17 mouse cellular contexts compared by ENCODE assay signal in genomic region chr17:28138013-28138412, GRCm38 (mm10). TPM values are rescaled to one million over a fixed set of nuclear protein-coding genes. Genes with fewer than 3 reads are reported as not detected.
"Had no signal": no experiment of that assay in that cellular context is flagged by ENCODE, and none has a peak within 500 bp of the region (broad histone marks: within the 10 kb centered on the region; RNA-seq: fewer than 3 reads in every experiment).

No protein-coding gene starts in this region.

- H3K4me2 ChIP-seq: liver, embryonic 13.5 days; midbrain, embryonic 11.5 days; stomach, embryonic 15.5 days had no signal

- H3K9ac ChIP-seq: liver, embryonic 13.5 days; stomach, embryonic 15.5 days had no signal

- H3K27ac ChIP-seq: left cerebral cortex, adult 2 months; liver, embryonic 13.5 days; stomach, embryonic 15.5 days had no signal

- DNase-seq: kidney, postnatal 10 days; kidney, postnatal 36 days; layer of hippocampus, postnatal 36 days; liver, embryonic 13.5 days; lung, adult 2 months; lung, postnatal 14 days; lung, postnatal 4 days; midbrain, embryonic 14.5 days; right cerebral cortex, adult 18-20 months; right cerebral cortex, postnatal 14 days; right cerebral cortex, postnatal 4 days; spleen, adult 18-20 months; thymus, postnatal 25 days had no signal

- H3K9me3 ChIP-seq: liver, embryonic 13.5 days; stomach, embryonic 15.5 days had no signal

- H3K36me3 ChIP-seq: liver, embryonic 13.5 days; stomach, embryonic 15.5 days had no signal

- H3K4me3 ChIP-seq: left cerebral cortex, adult 2 months; liver, embryonic 13.5 days; stomach, embryonic 15.5 days had no signal

RNA-seq across cellular contexts. Expression of gene Tcp11, which starts 57.6 kb away (rescaled TPM):
- polyA plus RNA-seq: liver, adult 2 months had no signal
